Mouse (Mus musculus): ENCODE data around the gene Calb2.

Calb2 gene

GRCm38 (mm10) chr8:110119715-110120114 lies 48.3 kb downstream of the Calb2 start:
- no peak for DNase-seq (ENCODE audit: low spot score)

- no peak for DNase-seq (ENCODE audit: low spot score)
Observed at GRCm38 (mm10) chr8:110102653-110103052, 65.4 kb downstream of the Calb2 start, which contains the start of gene Gm17720. TSS of gene Gm17720 (minus strand) at chr8:110102753.

- DNase-seq (ENCODE audit: low spot score): no peak
Observed at GRCm38 (mm10) chr8:110101676-110102075, 66.3 kb downstream of the Calb2 start.

DNA sequence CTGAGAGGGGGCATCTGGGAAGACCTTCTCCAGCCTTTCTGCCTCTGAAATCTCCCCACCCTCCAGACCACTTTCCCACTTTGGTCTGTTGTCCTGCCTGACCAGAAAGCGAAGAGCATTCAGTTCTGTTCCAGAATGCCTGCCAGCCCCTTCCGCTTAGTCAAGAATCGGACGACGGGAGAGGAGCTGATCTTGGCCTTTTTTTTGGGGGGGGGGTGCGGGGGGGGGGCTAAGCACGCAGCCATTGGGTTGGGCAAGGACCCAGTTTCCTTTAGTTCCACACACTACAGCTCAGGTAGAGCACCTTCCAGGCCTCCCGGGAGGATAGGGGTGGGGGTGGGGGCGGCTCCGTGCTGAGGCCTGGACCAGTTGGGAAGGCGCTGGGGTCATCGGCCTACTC lies 67.1 kb downstream of the Calb2 start, which contains the start of gene Gm21964:
TSS of gene Gm21964 (plus strand) at position 301 of the 400 bp plus-strand sequence.
- DNase-seq (ENCODE audit: low spot score): no peak

DNA sequence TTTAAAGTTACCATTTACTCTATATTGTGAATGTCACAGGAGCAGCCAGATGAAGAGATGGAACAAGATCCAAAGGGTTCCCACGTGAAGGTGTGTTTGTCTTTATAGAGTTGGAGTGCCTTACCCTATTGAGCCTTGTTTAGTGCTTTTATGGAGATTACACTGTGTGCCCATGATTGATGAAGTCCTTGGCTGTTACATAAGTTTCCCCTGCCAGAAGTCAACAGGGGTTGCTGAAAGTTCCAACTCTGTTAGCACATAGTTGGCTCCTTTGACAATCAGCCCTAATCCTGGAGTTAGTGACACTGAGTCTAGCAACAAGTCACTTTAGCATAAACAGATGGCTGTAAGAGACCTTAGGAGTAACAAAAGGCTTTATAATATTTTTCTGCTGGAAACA lies 76.1 kb downstream of the Calb2 start:
- no peak for DNase-seq (ENCODE audit: low spot score)

Measured in ovary, postnatal 10 days (tissue).